Mouse (Mus musculus) lung, adult 2 months (tissue): ENCODE data around the gene Krtap24-1.

ENCODE experiments used
- CTCF ChIP-seq: fragments of 200-500 bp; IDR thresholded peaks from 2 replicates; pipeline ENCODE4 v1.5.1; 2011; ENCODE audit warnings: mild to moderate bottlenecking, low read length, control low read depth; ENCODE audit not compliant: insufficient read depth
- POLR2A ChIP-seq: fragments of 200-500 bp; IDR thresholded peaks from 2 replicates; pipeline ENCODE4 v1.6.1; 2011; ENCODE audit warnings: low read depth, mild to moderate bottlenecking, control low read depth, low read length, borderline replicate concordance; ENCODE audit errors: extremely low read depth

- TF ChIP-seq CTCF, result no peak
- TF ChIP-seq POLR2A, result no peak
Observed at GRCm38 (mm10) chr16:88657426-88657825, 45.3 kb upstream of the Krtap24-1 start.
